Mouse (Mus musculus): Measurements from ENCODE around the gene Daw1. TPM values are rescaled to one million over a fixed set of nuclear protein-coding genes. Genes with fewer than 3 reads are reported as not detected.

The Daw1 gene
- polyA plus RNA-seq, 1 experiment = not detected

DNA sequence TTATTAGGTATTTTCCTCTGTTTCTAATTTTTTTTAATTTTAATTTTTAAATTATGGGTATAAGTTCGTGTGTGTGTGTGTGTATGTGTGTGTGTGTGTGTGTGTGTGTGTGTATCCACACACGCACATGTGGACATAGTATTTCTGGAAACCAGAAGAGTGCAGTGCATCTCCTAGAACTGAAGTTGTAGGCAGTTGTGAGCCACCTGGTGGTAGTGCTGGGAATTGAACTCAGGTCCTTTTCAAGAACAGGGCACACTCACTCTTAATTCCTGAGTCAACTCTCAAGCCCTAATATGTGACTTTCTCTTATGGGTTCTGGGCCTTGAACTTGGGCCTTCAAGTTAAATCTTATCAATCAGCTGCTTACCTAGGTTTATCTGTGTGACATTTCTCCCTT lies 27.6 kb downstream of the Daw1 start:
- no peaks in the 10 kb centered on the region for H3K4me1 ChIP-seq (ENCODE audit: control insufficient read depth, insufficient read depth, low read length)
- no peak overlapping the region for H3K4me3 ChIP-seq (ENCODE audit: low read depth, low read length)
- H3K27ac ChIP-seq (ENCODE audit: insufficient read depth, low read length) = no peak overlapping the region
- H3K9ac ChIP-seq (ENCODE audit: low read depth, poor library complexity, severe bottlenecking) = no peak overlapping the region
- no peaks in the 10 kb centered on the region for H3K9me3 ChIP-seq (replicated peaks; ENCODE audit: control insufficient read depth, insufficient read depth, low read length, poor library complexity, severe bottlenecking)
- H3K27me3 ChIP-seq (ENCODE audit: control insufficient read depth, insufficient read depth, low read length, poor library complexity, severe bottlenecking) = no peaks in the 10 kb centered on the region
- H3K36me3 ChIP-seq (ENCODE audit: control insufficient read depth, insufficient read depth, low read length, poor library complexity, severe bottlenecking) = no peaks in the 10 kb centered on the region
- no peak for TF ChIP-seq POLR2A (IDR thresholded peaks at IDR 0.05; ENCODE audit: insufficient read depth, low read length)
- no peak for TF ChIP-seq EP300 (IDR thresholded peaks at IDR 0.05; ENCODE audit: insufficient read depth, low read depth, low read length)
- peak; percentile 6 for TF ChIP-seq CTCF (IDR thresholded peaks at IDR 0.05; ENCODE audit: low read depth, low read length)

DNA sequence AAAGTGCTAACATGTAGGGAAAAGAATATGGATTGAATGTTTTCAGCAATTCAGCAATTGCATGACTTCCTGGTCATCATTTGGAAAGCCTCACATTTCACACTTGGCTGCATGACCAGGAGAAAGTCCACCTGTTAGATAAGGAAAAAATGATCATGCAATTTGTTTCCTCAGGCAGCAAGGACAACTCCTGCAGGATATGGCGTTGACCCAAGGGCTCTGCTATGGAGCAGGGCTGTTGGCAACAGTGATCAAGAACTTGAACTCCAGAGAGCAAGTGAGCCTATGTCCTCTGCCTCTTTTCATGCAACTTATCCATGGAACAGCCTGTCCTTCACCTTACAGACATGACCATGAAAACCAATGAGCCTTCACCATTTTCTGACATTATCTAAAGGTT lies 50.4 kb downstream of the Daw1 start:
- Histone ChIP-seq H3K27ac (ENCODE audit: insufficient read depth, low read length) (no peak overlapping the region), H3K27me3 (ENCODE audit: control insufficient read depth, insufficient read depth, low read length, poor library complexity, severe bottlenecking) (no peaks in the 10 kb centered on the region; the same call in 1 of the 2 replicates), H3K4me1 (ENCODE audit: control insufficient read depth, insufficient read depth, low read length) (no peaks in the 10 kb centered on the region), H3K4me3 (ENCODE audit: low read depth, low read length) (no peak overlapping the region), H3K36me3 (ENCODE audit: control insufficient read depth, insufficient read depth, low read length, poor library complexity, severe bottlenecking) (no peaks in the 10 kb centered on the region), H3K9me3 (replicated peaks; ENCODE audit: control insufficient read depth, insufficient read depth, low read length, poor library complexity, severe bottlenecking) (no peaks in the 10 kb centered on the region), H3K9ac (ENCODE audit: low read depth, poor library complexity, severe bottlenecking) (no peak overlapping the region)
- TF ChIP-seq CTCF (IDR thresholded peaks at IDR 0.05; ENCODE audit: low read depth, low read length) = no peak
- TF ChIP-seq EP300 (IDR thresholded peaks at IDR 0.05; ENCODE audit: insufficient read depth, low read depth, low read length) = no peak
- TF ChIP-seq POLR2A (IDR thresholded peaks at IDR 0.05; ENCODE audit: insufficient read depth, low read length) = no peak

DNA sequence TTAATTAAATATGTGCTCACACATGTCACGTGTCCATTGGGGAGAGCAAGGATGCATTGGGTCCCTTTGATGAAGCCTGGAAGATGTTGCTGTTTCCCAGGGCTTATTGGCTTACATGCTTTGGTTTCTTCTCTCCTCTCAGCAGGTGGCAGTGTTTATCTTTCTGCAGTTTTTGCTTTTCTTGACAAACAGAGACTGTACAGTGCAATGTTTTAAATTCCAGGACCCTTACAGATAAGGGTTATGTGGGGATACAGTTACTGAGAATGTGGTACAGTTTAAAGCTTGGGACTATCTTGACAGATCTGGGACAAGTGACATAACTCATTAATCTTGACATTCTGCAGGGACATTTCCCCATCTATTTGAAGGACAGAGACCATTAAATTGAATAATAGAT lies 58.7 kb downstream of the Daw1 start:
- H3K27ac ChIP-seq (ENCODE audit: insufficient read depth, low read length) = no peak overlapping the region
- H3K9ac ChIP-seq (ENCODE audit: low read depth, poor library complexity, severe bottlenecking) = no peak overlapping the region
- H3K4me1 ChIP-seq (ENCODE audit: control insufficient read depth, insufficient read depth, low read length) = no peaks in the 10 kb centered on the region
- H3K36me3 ChIP-seq (ENCODE audit: control insufficient read depth, insufficient read depth, low read length, poor library complexity, severe bottlenecking) = no peaks in the 10 kb centered on the region
- TF ChIP-seq POLR2A (IDR thresholded peaks at IDR 0.05; ENCODE audit: insufficient read depth, low read length) (no peak), EP300 (IDR thresholded peaks at IDR 0.05; ENCODE audit: insufficient read depth, low read depth, low read length) (no peak), CTCF (IDR thresholded peaks at IDR 0.05; ENCODE audit: low read depth, low read length) (no peak)
- no peaks in the 10 kb centered on the region for H3K9me3 ChIP-seq (replicated peaks; ENCODE audit: control insufficient read depth, insufficient read depth, low read length, poor library complexity, severe bottlenecking)
- H3K27me3 ChIP-seq (ENCODE audit: control insufficient read depth, insufficient read depth, low read length, poor library complexity, severe bottlenecking) = no peaks in the 10 kb centered on the region
- no peak overlapping the region for H3K4me3 ChIP-seq (ENCODE audit: low read depth, low read length)

DNA sequence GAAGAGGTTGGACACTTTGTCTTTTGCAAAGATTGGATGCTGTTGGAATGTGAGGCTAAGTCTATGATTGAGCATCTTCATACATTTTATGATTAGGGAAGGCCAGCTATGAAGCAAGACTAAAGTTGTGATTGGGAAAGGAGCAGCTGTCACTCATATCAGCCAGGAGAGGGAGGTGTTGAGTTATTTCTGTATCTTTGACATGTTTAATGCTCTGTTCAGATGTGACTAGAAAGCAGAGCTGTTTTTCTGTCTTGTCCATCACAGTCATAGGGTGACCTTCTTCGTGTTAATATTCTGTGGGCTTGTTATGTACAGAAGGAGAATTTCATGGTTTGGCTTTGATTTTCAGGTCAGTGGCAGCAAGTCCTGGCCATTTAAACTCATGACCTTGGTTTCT lies 63.5 kb downstream of the Daw1 start:
- H3K9me3 ChIP-seq (replicated peaks; ENCODE audit: control insufficient read depth, insufficient read depth, low read length, poor library complexity, severe bottlenecking) = no peaks in the 10 kb centered on the region
- no peak overlapping the region for H3K4me3 ChIP-seq (ENCODE audit: low read depth, low read length)
- no peak overlapping the region for H3K27ac ChIP-seq (ENCODE audit: insufficient read depth, low read length)
- H3K4me1 ChIP-seq (ENCODE audit: control insufficient read depth, insufficient read depth, low read length) = no peaks in the 10 kb centered on the region
- H3K36me3 ChIP-seq (ENCODE audit: control insufficient read depth, insufficient read depth, low read length, poor library complexity, severe bottlenecking) = no peaks in the 10 kb centered on the region
- no peaks in the 10 kb centered on the region; the same call in 1 of the 2 replicates for H3K27me3 ChIP-seq (ENCODE audit: control insufficient read depth, insufficient read depth, low read length, poor library complexity, severe bottlenecking)
- no peak overlapping the region for H3K9ac ChIP-seq (ENCODE audit: low read depth, poor library complexity, severe bottlenecking)
- TF ChIP-seq POLR2A (IDR thresholded peaks at IDR 0.05; ENCODE audit: insufficient read depth, low read length) (no peak), CTCF (IDR thresholded peaks at IDR 0.05; ENCODE audit: low read depth, low read length) (no peak), EP300 (IDR thresholded peaks at IDR 0.05; ENCODE audit: insufficient read depth, low read depth, low read length) (no peak)

DNA sequence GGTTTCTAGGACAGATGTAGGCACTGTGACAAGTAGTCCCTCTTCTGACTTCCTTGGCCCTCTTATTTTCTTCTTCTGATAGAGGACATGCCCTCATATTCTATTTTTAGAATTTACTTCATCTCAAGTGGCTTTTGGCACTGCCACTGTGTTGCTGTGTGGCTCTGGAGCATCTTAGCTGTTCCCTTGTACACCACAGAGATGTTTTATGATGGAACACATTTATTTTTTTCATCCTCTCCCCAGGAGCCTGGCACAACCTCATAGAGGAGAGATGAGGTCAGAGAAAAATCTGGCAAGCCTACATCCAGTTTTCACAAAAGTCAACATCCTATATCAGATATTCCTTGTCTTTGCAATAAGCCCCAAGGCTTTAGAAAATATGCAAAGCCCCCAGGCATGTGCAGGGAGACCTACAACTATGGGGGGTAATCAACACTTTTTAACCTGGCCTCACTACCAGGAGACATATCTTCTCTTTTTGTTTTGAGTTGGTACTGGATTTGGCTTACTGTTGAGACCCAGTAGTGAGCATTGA lies 64.9 kb downstream of the Daw1 start:
- Histone ChIP-seq H3K4me1 (ENCODE audit: control insufficient read depth, insufficient read depth, low read length) (no peaks in the 10 kb centered on the region), H3K9ac (ENCODE audit: low read depth, poor library complexity, severe bottlenecking) (no peak overlapping the region), H3K9me3 (replicated peaks; ENCODE audit: control insufficient read depth, insufficient read depth, low read length, poor library complexity, severe bottlenecking) (no peaks in the 10 kb centered on the region), H3K36me3 (ENCODE audit: control insufficient read depth, insufficient read depth, low read length, poor library complexity, severe bottlenecking) (no peaks in the 10 kb centered on the region), H3K4me3 (ENCODE audit: low read depth, low read length) (no peak overlapping the region), H3K27me3 (ENCODE audit: control insufficient read depth, insufficient read depth, low read length, poor library complexity, severe bottlenecking) (no peaks in the 10 kb centered on the region; the same call in 1 of the 2 replicates), H3K27ac (ENCODE audit: insufficient read depth, low read length) (no peak overlapping the region)
- TF ChIP-seq EP300 (IDR thresholded peaks at IDR 0.05; ENCODE audit: insufficient read depth, low read depth, low read length) (no peak), POLR2A (IDR thresholded peaks at IDR 0.05; ENCODE audit: insufficient read depth, low read length) (no peak), CTCF (IDR thresholded peaks at IDR 0.05; ENCODE audit: low read depth, low read length) (no peak)

DNA sequence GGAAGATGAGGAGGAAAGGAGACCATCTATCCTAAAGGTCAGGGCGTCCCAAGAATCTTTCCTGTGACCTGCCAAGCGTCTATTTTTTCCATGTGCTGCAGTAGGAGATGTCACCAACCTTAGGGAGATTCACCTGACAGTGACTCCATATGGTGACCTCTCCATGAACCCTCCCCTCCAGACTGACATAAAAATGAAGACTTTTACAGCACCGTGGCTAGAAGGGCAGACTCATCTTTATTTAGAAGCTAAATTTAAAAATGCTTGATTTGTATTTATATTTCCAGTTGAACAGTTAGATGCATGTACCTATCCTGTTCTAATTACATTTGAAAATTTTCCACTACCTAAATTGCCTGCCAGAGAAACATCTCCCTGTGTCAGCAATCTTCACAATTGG lies 68.4 kb downstream of the Daw1 start:
- Histone ChIP-seq H3K4me1 (ENCODE audit: control insufficient read depth, insufficient read depth, low read length) (no peaks in the 10 kb centered on the region), H3K27ac (ENCODE audit: insufficient read depth, low read length) (no peak overlapping the region), H3K9ac (ENCODE audit: low read depth, poor library complexity, severe bottlenecking) (no peak overlapping the region), H3K4me3 (ENCODE audit: low read depth, low read length) (no peak overlapping the region), H3K9me3 (replicated peaks; ENCODE audit: control insufficient read depth, insufficient read depth, low read length, poor library complexity, severe bottlenecking) (no peaks in the 10 kb centered on the region), H3K36me3 (ENCODE audit: control insufficient read depth, insufficient read depth, low read length, poor library complexity, severe bottlenecking) (no peaks in the 10 kb centered on the region), H3K27me3 (ENCODE audit: control insufficient read depth, insufficient read depth, low read length, poor library complexity, severe bottlenecking) (no peaks in the 10 kb centered on the region; the same call in 1 of the 2 replicates)
- no peak for TF ChIP-seq POLR2A (IDR thresholded peaks at IDR 0.05; ENCODE audit: insufficient read depth, low read length)
- no peak for TF ChIP-seq CTCF (IDR thresholded peaks at IDR 0.05; ENCODE audit: low read depth, low read length)
- no peak for TF ChIP-seq EP300 (IDR thresholded peaks at IDR 0.05; ENCODE audit: insufficient read depth, low read depth, low read length)

Data from ES-Bruce4 (cell line).